Mouse (Mus musculus): Measurements from ENCODE around the gene Gltp. TPM values are rescaled to one million over a fixed set of nuclear protein-coding genes. Genes with fewer than 3 reads are reported as not detected.

Gltp gene
- polyA plus RNA-seq, 1 experiment from 2014 or later, result 115 TPM

DNA sequence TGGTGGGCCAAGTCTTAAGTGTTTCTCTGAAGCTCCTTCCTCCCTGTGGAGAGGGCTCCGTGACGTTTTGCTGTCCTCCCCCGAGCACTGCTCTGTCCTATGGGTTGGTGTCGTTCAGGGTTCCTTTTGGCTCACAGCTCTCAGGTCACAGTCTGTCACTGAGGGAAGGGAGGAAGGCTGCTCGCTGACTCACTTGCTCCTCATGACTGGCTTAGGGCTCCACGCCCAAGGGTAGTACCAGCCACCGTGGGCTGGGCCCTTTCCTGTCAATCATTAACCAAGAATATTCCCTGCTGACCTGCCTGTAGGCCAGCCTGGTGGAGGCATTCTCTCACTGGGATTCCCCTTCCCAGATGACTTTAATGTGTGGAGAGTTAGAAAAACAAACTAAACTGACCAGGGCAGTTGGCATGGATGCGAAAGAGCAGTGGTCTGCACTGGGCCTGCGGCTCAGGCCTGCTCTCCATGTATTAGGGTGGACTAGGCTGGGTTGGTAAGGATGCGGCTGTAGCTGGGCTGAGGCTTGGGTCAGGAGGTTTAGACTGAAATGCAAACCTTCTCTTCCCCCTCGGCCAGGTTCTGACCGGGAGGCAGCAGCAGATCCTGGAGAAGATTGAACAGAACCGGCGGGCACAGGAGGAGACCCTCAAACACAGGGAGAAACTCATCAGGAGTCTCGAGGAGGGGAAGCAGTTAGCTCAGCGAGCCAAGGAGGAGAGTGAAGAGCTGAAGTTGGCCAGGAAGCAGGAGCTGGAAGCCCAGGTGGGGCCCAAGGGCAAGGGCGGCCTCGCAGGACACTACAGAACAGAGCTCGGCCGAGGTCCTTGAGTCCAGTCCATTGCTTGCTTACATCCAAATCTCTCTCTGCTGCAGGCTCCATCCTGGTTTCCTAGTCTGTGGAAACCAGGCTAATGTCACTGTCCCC, 28.5 kb upstream of the Gltp start:
- Histone ChIP-seq H3K27me3 (replicated peaks; ENCODE audit: control insufficient read depth, insufficient read depth, low read length) (no peaks in the 10 kb centered on the region), H3K4me2 (replicated peaks; ENCODE audit: low read depth) (no peak overlapping the region; the same call in 1 of the 2 replicates), H3K4me1 (replicated peaks; ENCODE audit: control insufficient read depth, insufficient read depth, low read length) (peaks cover 5% of the 10 kb centered on the region; the same call in 1 of the 2 replicates), H3K9me3 (ENCODE audit: control insufficient read depth) (no peaks in the 10 kb centered on the region), H3K4me3 (ENCODE audit: low read depth, low read length) (no peak overlapping the region), H3K27ac (ENCODE audit: low read depth, low read length) (peak overlapping the region; percentile 57), H3K9ac (ENCODE audit: low read depth, low read length) (no peak overlapping the region; the same call in 1 of the 2 replicates), H3K36me3 (ENCODE audit: control insufficient read depth, insufficient read depth) (peaks cover 69% of the 10 kb centered on the region)
- peak; percentile 95 for ATAC-seq
- no peak for TF ChIP-seq CTCF (IDR thresholded peaks at IDR 0.05; ENCODE audit: low read depth)
- 59% methylated on average over 20 of the region's 20 CpGs for WGBS

GRCm38 (mm10) chr5:114718483-114718882, 27.7 kb upstream of the Gltp start:
- Histone ChIP-seq H3K27ac (ENCODE audit: low read depth, low read length) (peak overlapping the region; percentile 57; the same call in 1 of the 2 replicates), H3K9me3 (ENCODE audit: control insufficient read depth) (no peaks in the 10 kb centered on the region), H3K4me1 (replicated peaks; ENCODE audit: control insufficient read depth, insufficient read depth, low read length) (peaks cover 5% of the 10 kb centered on the region; the same call in 1 of the 2 replicates), H3K27me3 (replicated peaks; ENCODE audit: control insufficient read depth, insufficient read depth, low read length) (no peaks in the 10 kb centered on the region), H3K4me3 (ENCODE audit: low read depth, low read length) (no peak overlapping the region), H3K4me2 (replicated peaks; ENCODE audit: low read depth) (no peak overlapping the region; the same call in 1 of the 2 replicates), H3K9ac (ENCODE audit: low read depth, low read length) (no peak overlapping the region), H3K36me3 (ENCODE audit: control insufficient read depth, insufficient read depth) (peaks cover 77% of the 10 kb centered on the region)
- 82% methylated on average over 13 of the region's 13 CpGs for WGBS
- ATAC-seq, result no peak
- no peak for TF ChIP-seq CTCF (IDR thresholded peaks at IDR 0.05; ENCODE audit: low read depth)

DNA sequence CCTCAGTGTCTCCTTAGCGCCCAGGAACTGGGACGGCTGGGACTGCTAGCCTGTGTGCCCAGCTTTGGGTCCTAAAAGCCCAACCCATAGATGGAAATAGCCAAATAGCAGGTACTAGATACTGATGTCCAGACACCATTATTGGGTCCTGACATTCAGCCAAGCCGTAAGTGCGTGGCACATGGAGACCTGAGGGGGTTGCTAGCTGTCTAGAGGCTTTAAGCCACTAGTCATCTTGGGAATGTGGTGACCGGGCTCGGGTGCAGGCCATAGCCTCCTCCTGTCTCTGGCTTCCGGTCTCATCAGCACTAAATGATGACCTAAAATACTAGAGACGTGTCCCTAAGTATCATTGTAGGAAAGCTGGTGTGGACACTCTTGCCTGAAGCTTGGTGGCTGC, 27.2 kb upstream of the Gltp start:
- no peak overlapping the region for H3K9ac ChIP-seq (ENCODE audit: low read depth, low read length)
- H3K27ac ChIP-seq (ENCODE audit: low read depth, low read length), result no peak overlapping the region
- H3K27me3 ChIP-seq (replicated peaks; ENCODE audit: control insufficient read depth, insufficient read depth, low read length), result no peaks in the 10 kb centered on the region
- no peak for ATAC-seq
- WGBS, result 93% methylated on average over 8 of the region's 8 CpGs
- H3K4me1 ChIP-seq (replicated peaks; ENCODE audit: control insufficient read depth, insufficient read depth, low read length), result peaks cover 5% of the 10 kb centered on the region; the same call in 1 of the 2 replicates
- no peak overlapping the region for H3K4me2 ChIP-seq (replicated peaks; ENCODE audit: low read depth)
- H3K36me3 ChIP-seq (ENCODE audit: control insufficient read depth, insufficient read depth), result peaks cover 83% of the 10 kb centered on the region
- H3K9me3 ChIP-seq (ENCODE audit: control insufficient read depth), result no peaks in the 10 kb centered on the region
- no peak for TF ChIP-seq CTCF (IDR thresholded peaks at IDR 0.05; ENCODE audit: low read depth)
- H3K4me3 ChIP-seq (ENCODE audit: low read depth, low read length), result no peak overlapping the region

DNA sequence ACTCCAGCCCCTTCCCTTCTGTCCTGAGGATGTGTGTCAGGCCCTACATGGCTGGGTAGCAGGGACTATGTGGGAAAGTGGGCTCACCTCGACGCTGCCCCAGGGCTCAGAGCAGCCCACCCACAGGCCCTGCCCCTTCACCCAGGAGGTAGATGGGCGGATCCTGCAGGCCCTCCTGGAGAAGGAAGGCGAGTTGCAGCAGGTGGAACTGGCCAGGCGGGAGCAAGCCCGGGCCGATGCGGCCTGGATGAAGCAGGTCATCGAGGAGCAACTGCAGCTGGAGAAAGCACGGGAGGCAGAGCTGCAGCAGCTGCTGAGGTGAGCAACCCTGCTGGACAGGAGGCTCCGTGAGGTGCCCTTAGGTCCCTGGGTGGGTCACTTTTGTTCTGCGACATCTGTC, 26.5 kb upstream of the Gltp start:
- Histone ChIP-seq H3K27ac (ENCODE audit: low read depth, low read length) (no peak overlapping the region), H3K4me2 (replicated peaks; ENCODE audit: low read depth) (no peak overlapping the region), H3K4me1 (replicated peaks; ENCODE audit: control insufficient read depth, insufficient read depth, low read length) (peaks cover 5% of the 10 kb centered on the region; the same call in 1 of the 2 replicates), H3K36me3 (ENCODE audit: control insufficient read depth, insufficient read depth) (peaks cover 85% of the 10 kb centered on the region), H3K9me3 (ENCODE audit: control insufficient read depth) (no peaks in the 10 kb centered on the region), H3K27me3 (replicated peaks; ENCODE audit: control insufficient read depth, insufficient read depth, low read length) (no peaks in the 10 kb centered on the region), H3K9ac (ENCODE audit: low read depth, low read length) (no peak overlapping the region), H3K4me3 (ENCODE audit: low read depth, low read length) (no peak overlapping the region)
- 91% methylated on average over 12 of the region's 12 CpGs for WGBS
- no peak for TF ChIP-seq CTCF (IDR thresholded peaks at IDR 0.05; ENCODE audit: low read depth)
- ATAC-seq, result no peak

GRCm38 (mm10) chr5:114714551-114714950, 23.8 kb upstream of the Gltp start:
- Histone ChIP-seq H3K36me3 (ENCODE audit: control insufficient read depth, insufficient read depth) (peaks cover 79% of the 10 kb centered on the region), H3K4me2 (replicated peaks; ENCODE audit: low read depth) (no peak overlapping the region)

GRCm38 (mm10) chr5:114709357-114709756, 18.6 kb upstream of the Gltp start:
- TF ChIP-seq CTCF (IDR thresholded peaks at IDR 0.05; ENCODE audit: low read depth), result no peak
- H3K4me3 ChIP-seq (ENCODE audit: low read depth, low read length), result no peak overlapping the region
- no peak overlapping the region for H3K4me2 ChIP-seq (replicated peaks; ENCODE audit: low read depth)
- H3K9ac ChIP-seq (ENCODE audit: low read depth, low read length), result no peak overlapping the region
- H3K27ac ChIP-seq (ENCODE audit: low read depth, low read length), result no peak overlapping the region
- no peak for ATAC-seq
- H3K9me3 ChIP-seq (ENCODE audit: control insufficient read depth), result no peaks in the 10 kb centered on the region
- no peaks in the 10 kb centered on the region for H3K27me3 ChIP-seq (replicated peaks; ENCODE audit: control insufficient read depth, insufficient read depth, low read length)
- H3K36me3 ChIP-seq (ENCODE audit: control insufficient read depth, insufficient read depth), result peaks cover 33% of the 10 kb centered on the region
- no peaks in the 10 kb centered on the region for H3K4me1 ChIP-seq (replicated peaks; ENCODE audit: control insufficient read depth, insufficient read depth, low read length)
- WGBS, result 93% methylated on average over 21 of the region's 21 CpGs

More at GRCm38 (mm10) chr5:114714551-114714950, 23.8 kb upstream of the Gltp start:
- Histone ChIP-seq H3K4me3 (ENCODE audit: low read depth, low read length) (no peak overlapping the region), H3K4me1 (replicated peaks; ENCODE audit: control insufficient read depth, insufficient read depth, low read length) (peaks cover 4% of the 10 kb centered on the region; the same call in 1 of the 2 replicates), H3K27me3 (replicated peaks; ENCODE audit: control insufficient read depth, insufficient read depth, low read length) (no peaks in the 10 kb centered on the region), H3K9me3 (ENCODE audit: control insufficient read depth) (no peaks in the 10 kb centered on the region), H3K27ac (ENCODE audit: low read depth, low read length) (no peak overlapping the region), H3K9ac (ENCODE audit: low read depth, low read length) (no peak overlapping the region)
- TF ChIP-seq CTCF (IDR thresholded peaks at IDR 0.05; ENCODE audit: low read depth), result no peak
- 93% methylated on average over 18 of the region's 18 CpGs for WGBS
- ATAC-seq, result no peak
